Mouse (Mus musculus): ENCODE results near the gene Srsf9. TPM values are rescaled to one million over a fixed set of nuclear protein-coding genes. Genes with fewer than 3 reads are reported as not detected.
A peak's percentile ranks its signal among the peaks of the same experiment; 100 is the strongest.

Gene Srsf9
- total and polyA plus RNA-seq, 2 experiments from 2014 or later: 41.1 to 67.5 TPM

- H3K9ac ChIP-seq (replicated peaks; ENCODE audit: low read depth, low read length): peak overlapping the region; percentile 91
- TF ChIP-seq CTCF (IDR thresholded peaks at IDR 0.05; ENCODE audit: low read depth) (no peak), EP300 (IDR thresholded peaks at IDR 0.05; ENCODE audit: low read depth) (no peak)
- ATAC-seq (ENCODE audit: insufficient read depth, low read depth) (0 out of 2 replicates have a peak, but pooled peaks have one; percentile 10), DNase-seq (ENCODE audit: low spot score) (no peak)
- no peaks in the 10 kb centered on the region for H3K9me3 ChIP-seq (replicated peaks; ENCODE audit: control insufficient read depth, low read length)
- H3K27ac ChIP-seq (ENCODE audit: low read depth): peak overlapping the region; percentile 84
- H3K27me3 ChIP-seq (ENCODE audit: control insufficient read depth, insufficient read depth, low read length): no peaks in the 10 kb centered on the region
- peak overlapping the region; percentile 87 for H3K4me3 ChIP-seq (ENCODE audit: low read depth, low read length)
- under 1% methylated on average over 53 of the region's 55 CpGs for WGBS
- H3K4me1 ChIP-seq (ENCODE audit: control insufficient read depth, insufficient read depth): peaks cover 29% of the 10 kb centered on the region
- peaks cover 28% of the 10 kb centered on the region for H3K36me3 ChIP-seq (replicated peaks; ENCODE audit: control insufficient read depth, insufficient read depth, low read length)
- H3K4me2 ChIP-seq (ENCODE audit: low read depth, low read length): peak overlapping the region; percentile 97
Observed at GRCm38 (mm10) chr5:115327610-115328548, 902 bp downstream of the Srsf9 start.

GRCm38 (mm10) chr5:115330955-115331354, 4.0 kb downstream of the Srsf9 start:
- no peaks in the 10 kb centered on the region for H3K9me3 ChIP-seq (replicated peaks; ENCODE audit: control insufficient read depth, low read length)
- H3K4me3 ChIP-seq (ENCODE audit: low read depth, low read length): no peak overlapping the region
- ATAC-seq (ENCODE audit: insufficient read depth, low read depth) (no peak), DNase-seq (ENCODE audit: low spot score) (no peak)
- H3K4me2 ChIP-seq (ENCODE audit: low read depth, low read length): peak overlapping the region; percentile 18; the same call in 1 of the 2 replicates
- H3K27me3 ChIP-seq (ENCODE audit: control insufficient read depth, insufficient read depth, low read length): no peaks in the 10 kb centered on the region
- no peak overlapping the region for H3K9ac ChIP-seq (replicated peaks; ENCODE audit: low read depth, low read length)
- 45% methylated on average over 9 of the region's 9 CpGs for WGBS
- H3K27ac ChIP-seq (ENCODE audit: low read depth): peak overlapping the region; percentile 66
- peaks cover 59% of the 10 kb centered on the region for H3K36me3 ChIP-seq (replicated peaks; ENCODE audit: control insufficient read depth, insufficient read depth, low read length)
- H3K4me1 ChIP-seq (ENCODE audit: control insufficient read depth, insufficient read depth): peaks cover 29% of the 10 kb centered on the region
- TF ChIP-seq CTCF (IDR thresholded peaks at IDR 0.05; ENCODE audit: low read depth): no peak
- TF ChIP-seq EP300 (IDR thresholded peaks at IDR 0.05; ENCODE audit: low read depth): no peak

DNA sequence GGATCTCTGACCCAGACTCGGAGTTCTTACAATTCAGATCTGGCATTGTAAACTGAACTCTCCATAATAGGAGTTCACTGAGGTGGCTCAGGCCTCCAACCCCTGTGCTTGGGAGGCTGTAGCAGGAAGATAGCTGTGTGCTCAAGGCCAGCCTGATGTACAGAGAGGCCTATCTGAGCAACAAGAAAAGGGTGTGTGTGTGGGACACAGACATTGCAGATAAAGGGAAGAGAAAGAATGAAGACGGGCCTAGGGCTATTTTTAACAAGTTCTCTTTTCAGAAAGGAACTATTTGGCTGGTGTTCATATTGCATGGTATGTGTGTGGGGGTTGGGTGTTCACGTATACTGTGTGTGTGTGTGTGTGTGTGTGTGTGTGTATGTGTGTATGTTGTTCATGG, 6.6 kb downstream of the Srsf9 start:
- Histone ChIP-seq H3K4me2 (ENCODE audit: low read depth, low read length) (no peak overlapping the region), H3K9ac (replicated peaks; ENCODE audit: low read depth, low read length) (no peak overlapping the region), H3K9me3 (replicated peaks; ENCODE audit: control insufficient read depth, low read length) (no peaks in the 10 kb centered on the region), H3K36me3 (replicated peaks; ENCODE audit: control insufficient read depth, insufficient read depth, low read length) (peaks cover 60% of the 10 kb centered on the region), H3K27ac (ENCODE audit: low read depth) (peak overlapping the region; percentile 74), H3K4me3 (ENCODE audit: low read depth, low read length) (no peak overlapping the region), H3K27me3 (ENCODE audit: control insufficient read depth, insufficient read depth, low read length) (no peaks in the 10 kb centered on the region), H3K4me1 (ENCODE audit: control insufficient read depth, insufficient read depth) (peaks cover 22% of the 10 kb centered on the region)
- DNase-seq (ENCODE audit: low spot score) (peak; percentile 43), ATAC-seq (ENCODE audit: insufficient read depth, low read depth) (peak; percentile 36; the same call in 1 of the 2 replicates)
- 20% methylated on average over 3 of the region's 3 CpGs for WGBS
- TF ChIP-seq CTCF (IDR thresholded peaks at IDR 0.05; ENCODE audit: low read depth): no peak
- TF ChIP-seq EP300 (IDR thresholded peaks at IDR 0.05; ENCODE audit: low read depth): no peak

DNA sequence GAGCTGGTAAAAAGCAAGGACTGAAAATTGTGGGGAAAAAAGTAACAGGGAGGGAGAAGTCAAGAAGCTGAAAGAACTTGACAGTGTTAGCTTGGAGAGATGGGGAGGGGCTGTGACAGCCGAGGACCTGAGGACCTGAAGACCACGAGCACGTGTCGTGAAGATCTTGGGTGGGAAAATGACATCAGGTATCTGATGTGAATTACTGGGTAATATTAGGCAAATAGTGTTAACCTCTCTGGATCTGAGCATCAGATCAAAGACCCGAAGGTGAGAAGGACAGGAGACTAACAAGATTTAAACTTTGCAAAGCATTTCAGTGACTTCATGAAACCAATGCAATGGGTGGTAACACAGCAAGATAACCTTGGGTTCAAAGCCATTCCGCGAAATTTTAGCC, 13.0 kb downstream of the Srsf9 start:
- ATAC-seq (ENCODE audit: insufficient read depth, low read depth): no peak
- Histone ChIP-seq H3K27ac (ENCODE audit: low read depth) (no peak overlapping the region), H3K9me3 (replicated peaks; ENCODE audit: control insufficient read depth, low read length) (no peaks in the 10 kb centered on the region), H3K27me3 (ENCODE audit: control insufficient read depth, insufficient read depth, low read length) (no peaks in the 10 kb centered on the region), H3K9ac (replicated peaks; ENCODE audit: low read depth, low read length) (peak overlapping the region; percentile 80), H3K4me1 (ENCODE audit: control insufficient read depth, insufficient read depth) (peaks cover 11% of the 10 kb centered on the region; the same call in 1 of the 2 replicates), H3K36me3 (replicated peaks; ENCODE audit: control insufficient read depth, insufficient read depth, low read length) (peaks cover 39% of the 10 kb centered on the region), H3K4me2 (ENCODE audit: low read depth, low read length) (peak overlapping the region; percentile 87), H3K4me3 (ENCODE audit: low read depth, low read length) (peak overlapping the region; percentile 70)
- no peak for TF ChIP-seq EP300 (IDR thresholded peaks at IDR 0.05; ENCODE audit: low read depth)
- no peak for TF ChIP-seq CTCF (IDR thresholded peaks at IDR 0.05; ENCODE audit: low read depth)
- no peak for DNase-seq (ENCODE audit: low spot score)
- 16% methylated on average over 7 of the region's 7 CpGs for WGBS

DNA sequence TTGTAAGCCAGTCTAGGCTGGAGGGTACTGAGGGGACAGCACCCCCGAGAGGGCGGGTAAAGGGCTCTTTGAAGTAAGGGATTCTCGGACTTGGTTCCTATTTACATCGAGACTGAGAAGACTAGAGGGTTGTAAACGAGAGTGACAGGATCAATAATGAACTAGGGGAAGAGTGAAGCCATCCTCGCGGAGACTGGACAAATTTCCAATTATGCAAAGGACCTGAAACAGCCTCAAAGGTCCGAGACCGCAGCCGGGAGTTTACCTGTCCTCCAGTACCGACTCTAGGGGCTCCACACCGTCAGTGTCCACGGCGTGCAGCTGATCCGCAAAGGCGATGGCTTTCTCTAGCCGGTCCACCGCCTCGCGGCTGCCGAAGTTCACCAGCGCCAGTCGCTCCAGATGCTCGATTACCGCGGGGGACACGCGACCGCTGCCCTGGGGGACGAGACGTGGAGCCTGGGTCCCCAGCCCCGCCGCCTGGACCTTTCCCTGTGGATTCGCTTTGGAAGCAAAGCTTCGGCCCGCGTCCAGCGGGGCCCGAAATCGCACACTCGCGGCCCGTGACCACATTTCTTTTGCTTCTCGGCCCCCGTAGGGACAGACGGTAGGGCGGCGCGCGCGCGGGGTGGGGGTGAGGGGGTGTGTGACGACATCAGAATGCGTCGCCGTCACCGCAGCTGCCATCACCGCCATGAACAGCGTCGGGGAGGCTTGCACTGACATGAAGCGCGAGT, 13.8 kb downstream of the Srsf9 start, which contains the start of the genes Gatc and Triap1:
Gene Gatc (minus strand): TSS at position 602 of the 737 bp plus-strand sequence.
Gene Triap1 (plus strand): TSS at position 649 of the 737 bp plus-strand sequence.
- WGBS: 1% methylated on average over 62 of the region's 62 CpGs
- Histone ChIP-seq H3K9me3 (replicated peaks; ENCODE audit: control insufficient read depth, low read length) (no peaks in the 10 kb centered on the region), H3K4me1 (ENCODE audit: control insufficient read depth, insufficient read depth) (peaks cover 11% of the 10 kb centered on the region; the same call in 1 of the 2 replicates), H3K27ac (ENCODE audit: low read depth) (peak within 1 kb of the TSS; percentile 59), H3K9ac (replicated peaks; ENCODE audit: low read depth, low read length) (peak within 1 kb of the TSS; percentile 80), H3K27me3 (ENCODE audit: control insufficient read depth, insufficient read depth, low read length) (no peaks in the 10 kb centered on the region), H3K4me3 (ENCODE audit: low read depth, low read length) (peak within 1 kb of the TSS; percentile 70), H3K36me3 (replicated peaks; ENCODE audit: control insufficient read depth, insufficient read depth, low read length) (peaks cover 39% of the 10 kb centered on the region), H3K4me2 (ENCODE audit: low read depth, low read length) (peak within 1 kb of the TSS; percentile 87)
- ATAC-seq (ENCODE audit: insufficient read depth, low read depth) (peak; percentile 94), DNase-seq (ENCODE audit: low spot score) (peak; percentile 91)
- TF ChIP-seq CTCF (IDR thresholded peaks at IDR 0.05; ENCODE audit: low read depth) (no peak), EP300 (IDR thresholded peaks at IDR 0.05; ENCODE audit: low read depth) (peak; percentile 51; the same call in 1 of the 2 replicates)
